Mouse (Mus musculus): Measurements from ENCODE around the gene Ctdspl.

Gene Ctdspl

DNA sequence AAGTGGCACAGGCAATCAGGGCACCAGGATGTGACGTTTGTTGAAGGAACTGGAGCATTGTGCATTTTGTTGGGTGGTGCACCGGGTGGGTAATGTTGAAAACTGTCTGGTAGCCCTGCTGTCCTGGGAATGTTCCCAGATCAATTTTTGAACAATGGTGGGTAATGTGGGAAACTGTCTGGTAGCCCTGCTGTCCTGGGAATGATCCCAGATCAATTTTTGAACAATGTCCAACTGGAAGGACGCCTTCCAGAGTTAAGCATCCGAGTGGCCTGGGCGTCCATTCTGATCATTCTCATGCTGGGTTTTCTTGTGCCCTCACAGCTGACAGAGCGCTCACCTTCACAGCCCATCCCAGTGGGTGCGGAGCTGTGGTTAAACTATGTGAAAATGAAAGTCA lies 101.1 kb downstream of the Ctdspl start:
- in situ Hi-C loops (cut with MboI, MseI) = no loop called here

DNA sequence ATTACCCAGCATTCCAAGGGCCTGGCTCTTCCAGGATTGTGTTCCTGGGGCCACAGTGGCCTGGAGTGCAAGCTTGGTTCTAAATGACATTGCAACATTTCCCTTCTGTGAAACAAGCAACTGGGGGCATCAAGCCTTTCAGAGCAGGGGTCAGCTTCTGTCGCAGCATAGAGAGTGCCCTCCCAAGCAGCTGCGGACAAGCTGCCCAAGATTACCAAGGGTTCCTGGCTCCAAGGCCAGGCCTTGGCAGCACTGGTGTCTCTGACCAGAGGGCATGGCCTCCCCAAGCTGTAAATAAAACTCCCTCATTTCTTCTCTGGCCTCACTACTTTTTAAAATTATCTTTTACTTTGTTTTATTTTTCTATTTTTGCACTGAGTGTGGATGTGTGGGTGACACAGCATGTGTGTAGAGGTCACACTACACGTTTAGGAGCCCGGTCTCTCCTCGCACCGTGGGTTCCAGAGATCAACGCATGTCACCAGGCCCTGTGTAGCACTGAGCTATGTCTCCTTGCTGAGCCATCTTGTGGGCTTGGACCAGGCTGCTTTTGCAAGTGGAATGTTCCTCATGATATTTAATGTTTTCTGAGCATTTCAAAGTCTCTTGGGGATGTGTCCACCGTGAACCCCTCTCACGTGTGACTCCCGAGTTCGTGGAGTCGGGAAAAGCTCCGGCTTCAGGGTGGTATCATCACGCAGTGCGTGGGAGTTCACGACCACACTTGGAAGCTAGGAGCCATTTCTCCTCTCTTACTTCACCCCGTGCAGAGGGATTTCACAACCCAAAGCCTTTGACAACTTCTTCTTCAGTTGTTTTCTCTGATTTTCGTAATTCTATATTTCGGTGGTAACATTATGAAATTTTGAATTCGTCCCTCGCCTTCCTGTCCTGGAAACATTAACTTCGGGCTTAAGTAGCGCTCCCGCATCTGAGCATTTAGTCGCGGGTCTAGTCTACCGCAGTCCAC lies 102.3 kb downstream of the Ctdspl start:
- in situ Hi-C loops (cut with MboI, MseI) = no loop called here

DNA sequence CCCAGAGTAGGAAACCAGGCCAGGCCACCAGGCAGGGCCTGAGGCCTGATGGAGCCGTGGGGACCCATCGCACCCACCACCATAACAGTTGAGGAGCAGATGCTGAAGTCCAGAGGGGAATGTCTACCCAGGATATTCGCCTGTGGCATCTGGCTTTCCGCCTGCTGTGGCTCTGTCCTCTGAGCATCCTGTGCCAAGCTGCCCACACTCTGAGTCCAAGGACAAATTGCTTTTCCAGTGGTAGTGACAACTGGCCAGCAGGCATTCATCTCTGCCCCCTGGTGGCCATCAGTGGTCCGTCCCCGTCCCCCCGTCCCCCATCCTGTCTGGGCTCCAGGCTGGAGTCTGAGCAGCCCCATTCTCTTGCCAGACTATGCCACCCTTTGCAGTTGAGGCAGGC lies 103.3 kb downstream of the Ctdspl start:
- in situ Hi-C loops (cut with MboI, MseI) = no loop called here

DNA sequence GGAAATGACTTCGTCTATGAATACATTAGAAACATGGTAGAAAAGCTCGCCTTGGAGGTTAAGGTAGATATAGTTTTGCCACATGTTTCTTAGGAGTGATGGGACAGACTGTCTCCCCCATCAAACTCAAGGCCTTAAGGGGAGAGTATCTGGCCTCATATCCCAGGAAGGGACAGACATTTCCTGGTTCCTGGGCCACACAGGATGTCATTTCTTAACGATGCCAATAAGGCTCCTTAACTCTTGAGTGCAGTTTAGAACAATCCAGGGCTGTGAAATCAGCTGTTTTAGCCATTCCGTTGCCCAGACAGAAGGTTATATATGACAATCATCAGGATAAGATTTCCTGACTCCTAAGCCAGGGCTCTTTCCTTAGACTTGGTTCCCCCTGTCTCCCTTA lies 104.8 kb downstream of the Ctdspl start:
- in situ Hi-C loops (cut with MboI, MseI) = loop anchor here (10.0 kb wide), 1 partner anchor 116 kb away; no protein-coding TSS in a partner anchor

DNA sequence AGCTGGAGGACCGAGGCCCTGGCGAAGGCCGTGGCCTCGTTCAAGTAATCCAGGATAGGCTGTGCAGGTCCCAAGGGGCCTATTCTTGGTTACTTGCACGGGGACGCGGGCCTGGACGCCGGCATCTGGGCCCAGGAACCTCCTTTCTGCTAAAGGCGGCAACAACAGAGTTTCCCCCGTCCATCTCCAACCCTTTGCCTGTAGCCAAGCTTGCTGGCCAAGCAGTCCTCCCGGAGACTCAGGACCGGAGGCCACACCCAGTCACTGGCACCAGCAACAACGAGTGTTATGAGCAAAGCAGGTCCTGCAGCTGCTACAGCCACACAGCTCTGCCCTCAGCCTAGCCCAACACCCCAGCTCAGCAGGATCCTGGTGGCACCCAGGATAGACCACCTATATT lies 105.5 kb downstream of the Ctdspl start:
- in situ Hi-C loops (cut with MboI, MseI) = loop anchor here (10.0 kb wide), 1 partner anchor 117 kb away; no protein-coding TSS in a partner anchor

DNA sequence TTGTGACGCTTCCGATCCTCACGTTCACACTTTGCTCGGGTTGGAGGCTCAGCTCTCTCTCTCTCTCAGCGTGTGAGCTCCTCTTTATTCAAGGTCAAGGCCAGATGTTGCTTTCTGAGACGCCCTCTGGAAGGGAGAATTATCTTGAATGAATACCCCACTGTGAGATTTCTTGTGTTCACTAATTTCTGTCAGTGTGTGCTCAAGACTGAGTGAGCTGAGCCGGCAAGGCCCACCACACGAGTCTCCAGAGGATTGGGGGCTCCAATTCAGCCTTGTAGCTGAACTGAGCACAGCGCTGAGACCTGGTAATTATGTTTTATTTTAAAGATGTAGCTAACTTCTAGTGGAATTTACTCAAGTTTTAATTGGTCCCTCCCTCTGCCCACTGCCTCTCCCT lies 106.3 kb downstream of the Ctdspl start:
- in situ Hi-C loops (cut with MboI, MseI) = loop anchor here (10.0 kb wide), 1 partner anchor 118 kb away; no protein-coding TSS in a partner anchor

DNA sequence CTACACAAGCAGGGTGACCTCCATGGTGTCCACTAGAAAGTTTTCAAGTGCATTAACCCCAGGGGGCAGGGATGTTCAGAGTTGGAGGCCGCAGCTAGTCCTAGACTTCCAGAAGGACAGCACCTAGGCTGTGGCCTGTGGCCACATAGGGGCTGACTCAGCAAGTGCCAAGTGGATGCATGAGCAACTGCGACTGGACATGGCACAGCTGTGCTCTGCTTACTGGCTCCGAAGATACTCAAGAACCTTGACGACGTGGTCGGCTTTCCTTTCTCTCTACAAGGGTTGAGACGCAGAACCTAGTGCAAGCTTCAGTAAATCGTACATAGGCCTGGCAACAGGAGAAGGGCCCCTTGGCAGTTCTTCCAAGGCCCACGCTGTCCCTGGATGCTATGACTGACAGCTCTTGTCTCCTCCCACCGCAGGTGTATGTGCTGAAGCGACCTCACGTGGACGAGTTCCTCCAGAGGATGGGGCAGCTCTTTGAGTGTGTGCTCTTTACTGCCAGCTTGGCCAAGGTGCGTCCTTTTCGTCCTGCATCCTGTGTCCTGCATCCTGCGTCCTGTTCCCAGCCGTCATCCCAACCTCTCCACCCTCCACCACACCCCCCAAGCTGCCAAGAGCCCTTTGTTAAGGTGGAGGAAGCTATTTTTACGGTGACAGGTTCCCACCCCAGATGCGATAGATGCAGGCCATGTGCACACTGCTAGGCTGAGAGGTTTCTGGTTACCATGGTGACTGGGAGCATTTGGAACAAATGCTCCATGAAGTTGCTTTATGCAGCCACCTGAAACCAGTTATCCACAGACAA lies 107.1 kb downstream of the Ctdspl start:
- in situ Hi-C loops (cut with MboI, MseI) = loop anchor here (10.0 kb wide), 1 partner anchor 119 kb away; no protein-coding TSS in a partner anchor

DNA sequence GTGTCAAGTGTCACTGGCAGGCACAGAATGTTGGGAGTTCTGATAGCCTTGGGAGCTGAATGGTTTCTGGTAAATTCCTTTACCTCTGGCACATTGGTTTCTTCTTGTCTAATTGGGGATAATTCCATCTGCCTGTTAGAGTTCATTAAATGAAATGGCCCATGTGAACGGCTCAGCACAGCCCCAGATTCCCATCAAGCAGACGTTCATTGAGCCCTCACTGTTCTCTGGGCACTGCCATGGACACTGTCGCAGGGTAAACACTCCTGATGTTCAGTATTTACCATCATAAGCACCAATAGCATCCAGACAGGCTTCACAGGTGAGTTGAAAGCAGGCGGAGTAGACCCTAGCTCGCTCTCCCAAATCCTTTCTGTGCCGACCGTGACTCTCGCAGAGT lies 107.8 kb downstream of the Ctdspl start:
- in situ Hi-C loops (cut with MboI, MseI) = loop anchor here (10.0 kb wide), 1 partner anchor 119 kb away; no protein-coding TSS in a partner anchor

DNA sequence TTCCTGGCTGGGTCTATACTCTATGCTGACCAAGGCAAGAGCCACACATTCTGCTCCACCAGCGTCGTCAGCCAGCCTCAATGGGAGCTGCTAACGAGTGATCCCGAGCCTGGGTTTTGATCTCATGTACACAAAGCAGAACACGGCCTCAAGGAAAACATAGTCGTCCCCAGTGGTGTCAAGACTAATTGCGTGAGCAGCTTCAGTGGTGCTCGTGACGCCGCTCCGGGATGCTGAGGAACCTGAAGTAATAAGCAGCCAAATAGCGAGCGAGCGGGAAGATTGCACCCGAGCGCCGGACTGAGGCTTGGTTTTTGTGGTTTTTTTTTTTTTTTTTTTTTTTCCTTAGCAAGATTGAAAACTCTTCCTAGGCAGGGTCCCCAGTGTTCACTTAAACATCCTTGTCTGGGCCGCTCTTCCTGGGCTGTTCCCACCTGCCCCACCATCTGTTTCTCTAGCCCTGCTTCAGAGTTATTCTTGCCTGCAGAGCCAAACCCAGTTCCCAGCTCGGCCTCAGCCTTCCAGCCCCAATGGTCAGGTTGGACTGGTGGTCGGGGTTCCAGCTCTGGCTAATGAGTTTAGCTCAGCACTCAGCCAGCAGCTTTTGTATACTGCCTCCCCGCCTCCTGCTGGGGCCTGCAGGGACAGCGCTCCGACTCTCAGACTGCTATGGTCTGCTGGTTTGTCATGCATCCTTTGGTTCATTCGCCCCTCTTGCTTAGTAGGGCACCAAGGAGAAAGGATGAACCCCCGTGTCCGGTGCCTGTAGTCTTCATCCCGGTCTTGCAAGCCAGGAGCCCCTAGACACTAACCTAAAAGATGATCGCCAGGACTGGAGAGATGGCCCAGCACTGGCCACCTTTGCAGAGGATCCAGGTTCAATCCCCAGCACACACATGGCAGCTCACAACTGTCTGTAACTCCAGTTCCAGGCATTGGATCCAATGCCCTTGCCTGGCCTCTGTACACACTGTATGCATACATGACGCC lies 108.7 kb downstream of the Ctdspl start:
- in situ Hi-C loops (cut with MboI, MseI) = loop anchor here (10.0 kb wide), 1 partner anchor 120 kb away; no protein-coding TSS in a partner anchor

DNA sequence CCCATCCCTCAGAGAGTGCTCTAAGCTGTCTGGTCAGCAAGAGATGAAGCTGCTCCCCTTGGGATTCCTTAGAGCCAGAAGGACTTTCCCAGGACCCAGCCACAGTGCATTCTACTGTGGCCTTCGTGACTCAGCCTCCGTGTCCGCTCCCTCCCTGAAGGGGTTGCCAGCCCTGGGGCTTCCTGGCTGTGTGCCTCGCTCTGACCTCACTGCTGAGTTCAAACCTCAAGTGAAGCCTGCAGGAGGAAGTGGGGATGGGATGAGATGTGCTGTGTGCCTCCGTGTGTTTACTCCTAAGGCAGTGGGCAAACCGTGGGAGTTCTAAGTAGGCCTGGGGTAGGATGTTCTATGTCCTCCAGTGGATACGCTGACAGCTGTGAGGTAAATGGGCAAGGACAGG lies 109.6 kb downstream of the Ctdspl start:
- in situ Hi-C loops (cut with MboI, MseI) = loop anchor here (10.0 kb wide), 1 partner anchor 121 kb away; no protein-coding TSS in a partner anchor

DNA sequence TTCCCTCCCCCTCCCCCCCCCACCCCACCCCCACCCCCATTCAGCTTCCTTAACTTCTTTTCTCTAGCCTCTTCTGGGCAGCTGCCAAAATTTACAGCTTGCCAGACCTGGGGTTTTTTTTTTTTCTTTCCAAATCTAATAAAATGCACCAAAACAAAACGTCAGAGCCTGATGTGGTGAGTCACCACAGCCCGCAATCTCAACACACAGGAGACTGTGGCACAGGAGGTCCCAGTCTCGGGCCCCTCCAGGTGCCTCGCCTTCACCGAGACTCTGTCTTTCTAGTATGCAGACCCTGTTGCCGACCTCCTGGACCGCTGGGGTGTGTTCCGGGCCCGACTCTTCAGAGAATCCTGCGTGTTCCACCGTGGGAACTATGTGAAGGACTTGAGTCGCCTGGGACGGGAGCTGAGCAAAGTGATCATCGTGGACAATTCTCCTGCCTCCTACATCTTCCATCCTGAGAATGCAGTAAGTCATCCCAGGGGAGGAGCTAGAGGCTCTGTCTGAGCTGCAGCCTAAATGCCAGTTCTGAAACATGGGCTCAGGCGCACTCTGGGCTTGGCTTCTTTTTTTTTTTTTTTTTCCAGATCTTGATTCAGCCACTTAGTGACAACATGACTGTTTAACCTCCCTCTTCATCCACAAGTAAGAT lies 111.0 kb downstream of the Ctdspl start:
- in situ Hi-C loops (cut with MboI, MseI) = loop anchor here (10.0 kb wide), 1 partner anchor 122 kb away; no protein-coding TSS in a partner anchor

DNA sequence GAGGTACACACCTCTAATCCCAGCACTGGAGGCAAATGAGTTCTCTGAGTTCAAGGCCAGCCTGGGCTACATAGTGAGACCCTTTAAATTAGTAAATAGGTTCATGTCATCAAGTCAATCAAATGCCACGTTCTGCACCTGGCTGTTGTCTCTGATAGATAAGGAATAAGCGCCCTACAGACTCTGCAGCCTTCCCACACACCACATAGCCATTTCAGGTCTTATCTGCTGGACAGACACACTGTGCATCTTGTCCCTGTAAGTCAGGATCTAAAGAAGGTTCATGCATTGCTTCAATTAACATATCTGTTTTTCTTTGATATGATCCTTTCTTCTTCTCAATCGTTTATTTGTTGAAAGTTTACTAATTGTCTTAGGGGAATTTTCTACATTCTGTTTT lies 112.3 kb downstream of the Ctdspl start:
- in situ Hi-C loops (cut with MboI, MseI) = loop anchor here (10.0 kb wide), 1 partner anchor 124 kb away; no protein-coding TSS in a partner anchor

DNA sequence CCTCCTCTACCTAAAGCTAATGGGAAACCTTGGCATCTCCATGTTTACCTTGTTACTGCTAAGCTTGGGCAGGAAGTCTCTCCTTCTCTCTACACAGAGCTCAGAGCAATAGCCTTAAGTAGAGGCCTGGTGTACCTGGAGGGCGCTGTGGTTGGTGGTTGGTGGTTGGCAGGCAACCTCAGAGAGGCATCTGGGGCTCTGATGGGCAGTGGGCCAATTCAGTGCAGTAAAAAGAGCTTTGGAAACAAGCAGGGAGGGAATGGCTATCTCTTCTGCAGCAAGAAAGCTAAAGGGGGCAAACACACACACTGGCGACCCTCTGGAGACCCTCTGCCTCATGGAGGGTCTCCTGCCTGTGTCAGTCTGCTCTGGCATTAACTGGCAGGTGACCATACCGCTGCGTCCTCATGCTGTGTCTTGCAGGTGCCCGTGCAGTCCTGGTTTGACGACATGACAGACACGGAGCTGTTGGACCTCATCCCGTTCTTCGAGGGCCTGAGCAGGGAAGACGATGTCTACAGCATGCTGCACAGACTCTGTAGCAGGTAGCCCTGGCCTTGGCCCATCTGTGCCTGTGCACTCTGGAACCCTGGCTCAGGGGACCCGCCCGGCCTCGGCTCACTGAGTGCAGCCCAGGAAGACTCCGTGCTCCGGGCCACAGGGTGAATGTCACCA lies 114.0 kb downstream of the Ctdspl start:
- in situ Hi-C loops (cut with MboI, MseI) = no loop called here

DNA sequence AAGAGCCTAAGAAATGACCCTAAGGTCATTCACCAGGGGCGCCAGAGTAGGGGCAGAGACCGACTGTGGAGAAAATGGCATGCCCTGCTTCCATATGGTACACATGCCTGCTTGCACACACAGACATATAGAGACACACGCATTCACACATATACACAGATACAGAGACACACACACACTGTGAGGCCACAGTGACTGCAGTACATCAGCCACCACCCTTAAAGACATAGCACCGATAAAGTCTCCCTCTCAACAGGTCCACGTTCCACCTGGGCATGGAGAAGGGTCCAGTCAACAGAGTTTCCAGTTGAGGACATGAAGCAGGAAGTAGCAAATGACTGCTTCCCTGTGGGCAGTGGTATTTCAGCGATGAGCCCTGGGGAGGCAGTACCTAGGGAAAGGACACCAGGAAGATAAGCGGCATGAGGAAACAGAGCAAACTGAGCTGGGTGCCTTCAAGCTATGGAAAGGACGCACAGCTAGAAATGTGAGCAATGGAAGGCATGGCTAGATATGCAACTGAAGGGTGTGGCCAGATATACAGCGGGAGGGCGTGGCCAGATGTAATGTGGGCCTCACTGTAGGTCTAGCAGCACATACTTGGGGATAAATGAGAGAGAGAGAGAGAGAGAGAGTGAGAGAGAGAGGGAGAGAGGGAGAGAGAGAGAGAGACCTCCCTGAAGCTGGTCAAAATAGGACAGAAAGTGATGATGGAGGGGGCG lies 122.1 kb downstream of the Ctdspl start:
- in situ Hi-C loops (cut with MboI, MseI) = no loop called here

DNA sequence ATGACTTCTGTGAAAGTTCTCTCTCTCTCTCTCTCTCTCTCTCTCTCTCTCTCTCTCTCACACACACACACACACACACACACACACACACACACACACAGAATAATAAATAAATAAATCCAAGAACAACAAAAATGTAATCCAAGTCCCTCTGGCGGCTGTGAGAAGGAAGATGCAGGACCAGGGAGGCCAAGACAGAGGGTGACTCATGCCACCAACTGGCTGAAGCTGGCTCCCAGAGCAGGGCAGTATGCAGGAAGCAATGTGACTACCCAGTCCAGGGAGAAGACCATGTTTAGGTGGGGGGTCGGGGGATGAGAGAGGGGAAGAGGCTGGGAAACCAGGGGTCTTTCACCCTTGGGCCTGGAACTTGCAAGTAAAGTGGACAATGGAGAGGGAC lies 124.9 kb downstream of the Ctdspl start:
- in situ Hi-C loops (cut with MboI, MseI) = loop anchor here (10.0 kb wide), 1 partner anchor 986 kb away; no protein-coding TSS in a partner anchor

DNA sequence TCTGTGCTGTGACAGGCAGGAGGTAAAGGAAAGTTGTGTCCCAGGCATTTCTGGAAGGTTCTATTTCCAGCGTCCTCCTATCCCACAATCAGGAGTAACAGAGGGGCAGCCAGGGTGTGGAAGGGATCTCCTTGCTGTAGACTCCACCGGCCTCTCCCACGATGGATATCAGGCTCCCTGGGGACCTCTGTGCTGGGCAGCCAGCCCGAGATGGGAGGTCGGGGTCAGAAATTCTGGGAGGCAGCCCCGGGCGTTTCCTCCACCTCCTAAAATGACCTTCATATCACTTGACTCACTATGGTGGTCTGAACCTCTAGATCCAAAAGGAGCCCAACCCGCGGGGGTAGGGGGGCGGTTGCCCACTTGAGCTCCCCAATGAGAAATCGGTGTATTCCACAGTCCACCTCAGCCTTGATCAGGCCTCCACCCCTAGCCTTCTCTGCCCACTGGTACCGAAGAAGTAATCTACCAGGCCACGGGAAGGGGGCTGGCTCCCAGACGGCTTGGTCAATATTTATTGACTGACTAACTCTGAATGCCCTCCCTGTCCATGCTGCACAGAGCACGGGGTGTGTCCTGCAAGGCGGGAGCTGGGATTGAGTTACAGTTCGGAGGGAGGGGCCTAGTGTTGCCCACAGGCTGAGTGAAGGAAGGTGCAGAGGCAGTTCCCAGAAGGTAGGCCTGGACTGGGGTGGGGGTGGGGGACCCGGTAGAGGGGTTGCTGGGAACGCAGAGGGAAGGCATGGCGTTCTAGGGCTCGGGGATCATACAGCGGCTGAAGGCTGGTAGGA lies 126.1 kb downstream of the Ctdspl start, which contains the start of gene Vill:
TSS of gene Vill (plus strand) at position 625 of the 791 bp plus-strand sequence.
- in situ Hi-C loops (cut with MboI, MseI) = loop anchor here (10.0 kb wide), 1 partner anchor 988 kb away; no protein-coding TSS in a partner anchor

DNA sequence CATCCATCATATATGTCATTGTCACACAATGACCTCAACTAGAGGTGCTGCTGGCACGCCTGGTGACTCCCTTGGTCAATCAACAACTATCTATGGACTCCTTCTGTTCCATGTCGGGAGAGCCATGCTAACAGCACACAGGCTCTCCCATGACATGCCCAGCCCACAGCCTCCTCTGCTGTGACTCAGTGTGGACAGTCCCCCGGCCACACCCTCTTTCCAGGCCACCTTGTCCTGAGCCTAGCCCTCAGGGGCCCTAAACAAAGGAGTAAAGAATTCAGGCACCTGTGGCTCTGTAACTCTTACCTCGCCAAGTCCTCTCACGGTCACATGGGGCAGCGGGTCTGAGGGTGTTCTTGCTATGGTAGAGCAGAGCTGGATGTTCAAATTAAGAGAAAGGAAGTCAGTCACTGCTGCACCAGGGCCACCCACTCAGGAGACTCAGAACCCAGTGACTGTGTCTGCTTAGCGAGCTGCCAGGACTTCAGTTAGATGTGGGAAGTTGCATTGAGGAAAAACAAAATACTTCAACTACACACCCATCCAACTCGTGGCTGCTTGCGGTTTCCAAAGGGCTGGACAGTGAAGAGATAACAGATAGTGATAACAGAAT lies 127.8 kb downstream of the Ctdspl start:
- in situ Hi-C loops (cut with MboI, MseI) = loop anchor here (10.0 kb wide), 1 partner anchor 989 kb away; no protein-coding TSS in a partner anchor

All from T-helper 1 cell (primary cell).